ENCODE assay signal across 8 mouse cellular contexts in genomic region chr6:54629734-54630133, GRCm38 (mm10). TPM values are rescaled to one million over a fixed set of nuclear protein-coding genes. Genes with fewer than 3 reads are reported as not detected.
DNase-seq lines count a peak whose midpoint lies in the region; ATAC-seq and TF ChIP-seq lines count a peak whose summit lies in the region.

No protein-coding gene starts in this region.

- no peaks in the 10 kb centered on the region for H3K36me3 ChIP-seq in thymus, adult 2 months (ENCODE audit: control insufficient read depth, insufficient read depth, low read length)
- H3K36me3 ChIP-seq in embryonic facial prominence, embryonic 11.5 days (replicated peaks; ENCODE audit: control insufficient read depth, insufficient read depth, low read depth, low read length), result no peaks in the 10 kb centered on the region

- no peak overlapping the region for H3K27ac ChIP-seq in gastrocnemius, adult 2 months
- H3K27ac ChIP-seq in thymus, adult 2 months (ENCODE audit: control insufficient read depth, insufficient read depth, low read length), result no peak overlapping the region
- H3K27ac ChIP-seq in embryonic facial prominence, embryonic 11.5 days (replicated peaks; ENCODE audit: low read depth, low read length), result no peak overlapping the region

- 42% methylated on average over 7 of the region's 7 CpGs for WGBS in thymus, adult 2 months
- WGBS in embryonic facial prominence, embryonic 11.5 days, result 40% methylated on average over 7 of the region's 7 CpGs

- DNase-seq in gastrocnemius, adult 2 months, result peak; percentile 43
- no peak for DNase-seq in gastrocnemius, adult 8-10 months (ENCODE audit: low spot score in 2 of 2)
- peak; percentile 23 for DNase-seq in thymus, adult 2 months
- DNase-seq in thymus, adult 18-20 months, result no peak
- DNase-seq in embryonic facial prominence, embryonic 11.5 days (ENCODE audit: low spot score), result peak; percentile 24
- DNase-seq in lung, postnatal 36 days, result peak; percentile 65
- no peak for DNase-seq in c-Kit-positive CD71-positive TER-119-positive erythroid progenitor cells, embryonic 14.5 days (ENCODE audit: low spot score)
- no peak for DNase-seq in layer of hippocampus, postnatal 10 days (ENCODE audit: low spot score in 2 of 2)

- peak; percentile 53 for TF ChIP-seq CTCF in gastrocnemius, adult 2 months (IDR thresholded peaks at IDR 0.05)
- peak; percentile 56; the same call in 1 of the 2 replicates for TF ChIP-seq CTCF in thymus, adult 2 months (IDR thresholded peaks at IDR 0.05; ENCODE audit: borderline replicate concordance, control insufficient read depth, extremely low read depth, insufficient read depth, low read length, poor library complexity)

- H3K27me3 ChIP-seq in thymus, adult 2 months (ENCODE audit: control insufficient read depth, insufficient read depth, low read length), result no peaks in the 10 kb centered on the region
- no peaks in the 10 kb centered on the region for H3K27me3 ChIP-seq in embryonic facial prominence, embryonic 11.5 days (ENCODE audit: control insufficient read depth, insufficient read depth, low read length)

- H3K9me3 ChIP-seq in embryonic facial prominence, embryonic 11.5 days (replicated peaks; ENCODE audit: control insufficient read depth, low read length), result no peaks in the 10 kb centered on the region

- intact Hi-C loops in gastrocnemius, adult 2 months (cut with DNase I), result loop anchor here (1.0 kb wide), 1 partner anchor 43 kb away; no protein-coding TSS in a partner anchor

- no peak overlapping the region for H3K4me3 ChIP-seq in gastrocnemius, adult 2 months
- no peak overlapping the region for H3K4me3 ChIP-seq in thymus, adult 2 months (ENCODE audit: control insufficient read depth, insufficient read depth, low read length)
- H3K4me3 ChIP-seq in embryonic facial prominence, embryonic 11.5 days (ENCODE audit: low read depth, low read length), result no peak overlapping the region

- no peak overlapping the region for H3K9ac ChIP-seq in embryonic facial prominence, embryonic 11.5 days (replicated peaks; ENCODE audit: low read length)

- H3K4me1 ChIP-seq in thymus, adult 2 months (replicated peaks; ENCODE audit: control insufficient read depth, insufficient read depth, low read length), result no peaks in the 10 kb centered on the region
- no peaks in the 10 kb centered on the region for H3K4me1 ChIP-seq in embryonic facial prominence, embryonic 11.5 days (ENCODE audit: control insufficient read depth, insufficient read depth, low read length)

- no peak for ATAC-seq in embryonic facial prominence, embryonic 11.5 days (replicated peaks; ENCODE audit: insufficient number of reproducible peaks, low FRiP score, low TSS enrichment, low read depth)

- no peak for TF ChIP-seq POLR2A in thymus, adult 2 months (IDR thresholded peaks at IDR 0.05; ENCODE audit: control insufficient read depth, extremely low read depth, insufficient read depth, low read length, poor library complexity)

- H3K4me2 ChIP-seq in embryonic facial prominence, embryonic 11.5 days (ENCODE audit: low read depth, low read length), result no peak overlapping the region

RNA-seq across cellular contexts. Expression of gene Fkbp14, which starts 32.6 kb away (rescaled TPM):
- total RNA-seq in gastrocnemius, adult 2 months (2021), result 1 to 10 TPM; 3.4 to 6.3 TPM
- total RNA-seq in gastrocnemius, adult 8-10 months (2022), result 1 to 10 TPM; 3.8 to 5.3 (median 4.8) TPM
- 0.56 and 1.1 TPM in 2 replicates for polyA plus RNA-seq in thymus, adult 2 months (2012; rRNA removed)
- polyA plus RNA-seq in embryonic facial prominence, embryonic 11.5 days (2014; fragmentation: Nextera tagmentation; extraction: Ambion mirVana), result 21.2 and 23.9 TPM in 2 replicates
- 10 to 100 TPM; 10.9 to 13.1 TPM for total RNA-seq in layer of hippocampus, postnatal 10 days (2021)

RNA-seq across cellular contexts. Expression of gene Plekha8, which starts 34.8 kb away (rescaled TPM):
- 1 to 10 TPM; 3.3 to 4.0 TPM for total RNA-seq in gastrocnemius, adult 2 months (2021)
- 1 to 10 TPM; 3.3 to 4.8 (median 3.4) TPM for total RNA-seq in gastrocnemius, adult 8-10 months (2022)
- 0.94 and 1.0 TPM in 2 replicates for polyA plus RNA-seq in thymus, adult 2 months (2012; rRNA removed)
- polyA plus RNA-seq in embryonic facial prominence, embryonic 11.5 days (2014; fragmentation: Nextera tagmentation; extraction: Ambion mirVana), result 24.3 and 24.7 TPM in 2 replicates
- 10 to 100 TPM in 1 of 2 experiments, 1 to 10 TPM in 1; 9.5 to 12.3 TPM for total RNA-seq in layer of hippocampus, postnatal 10 days (2021)

RNA-seq across cellular contexts. Expression of gene Mturn, which starts 51.7 kb away (rescaled TPM):
- total RNA-seq in gastrocnemius, adult 2 months (2021), result 1 to 10 TPM; 6.3 to 9.8 TPM
- 1 to 10 TPM; 4.8 to 6.6 (median 6.1) TPM for total RNA-seq in gastrocnemius, adult 8-10 months (2022)
- polyA plus RNA-seq in thymus, adult 2 months (2012; rRNA removed), result 14.8 and 15.6 TPM in 2 replicates
- polyA plus RNA-seq in embryonic facial prominence, embryonic 11.5 days (2014; fragmentation: Nextera tagmentation; extraction: Ambion mirVana), result 14.4 and 14.7 TPM in 2 replicates
- 100 to 1,000 TPM; 218 to 231 TPM for total RNA-seq in layer of hippocampus, postnatal 10 days (2021)

Comparison
In these comparisons a context has a peak if more than half of its experiments do, and no peak if none do; other contexts are left out.
1. DNase-seq: peak in gastrocnemius, adult 2 months (single experiment), thymus, adult 2 months (single experiment), embryonic facial prominence, embryonic 11.5 days (single experiment) and lung, postnatal 36 days (single experiment); none in gastrocnemius, adult 8-10 months (0 of 2), thymus, adult 18-20 months (0 of 2), c-Kit-positive CD71-positive TER-119-positive erythroid progenitor cells, embryonic 14.5 days (single experiment) and layer of hippocampus, postnatal 10 days (0 of 2).
2. RNA of gene Mturn, which starts 51.7 kb away (total RNA-seq): 218 to 231 TPM in layer of hippocampus, postnatal 10 days; 6.3 to 9.8 TPM in gastrocnemius, adult 2 months and 4.8 to 6.6 TPM in gastrocnemius, adult 8-10 months; every median in the first group is over 10 times any median in the second.